Mouse (Mus musculus): ENCODE measurements around the gene Plcd1.

DNA sequence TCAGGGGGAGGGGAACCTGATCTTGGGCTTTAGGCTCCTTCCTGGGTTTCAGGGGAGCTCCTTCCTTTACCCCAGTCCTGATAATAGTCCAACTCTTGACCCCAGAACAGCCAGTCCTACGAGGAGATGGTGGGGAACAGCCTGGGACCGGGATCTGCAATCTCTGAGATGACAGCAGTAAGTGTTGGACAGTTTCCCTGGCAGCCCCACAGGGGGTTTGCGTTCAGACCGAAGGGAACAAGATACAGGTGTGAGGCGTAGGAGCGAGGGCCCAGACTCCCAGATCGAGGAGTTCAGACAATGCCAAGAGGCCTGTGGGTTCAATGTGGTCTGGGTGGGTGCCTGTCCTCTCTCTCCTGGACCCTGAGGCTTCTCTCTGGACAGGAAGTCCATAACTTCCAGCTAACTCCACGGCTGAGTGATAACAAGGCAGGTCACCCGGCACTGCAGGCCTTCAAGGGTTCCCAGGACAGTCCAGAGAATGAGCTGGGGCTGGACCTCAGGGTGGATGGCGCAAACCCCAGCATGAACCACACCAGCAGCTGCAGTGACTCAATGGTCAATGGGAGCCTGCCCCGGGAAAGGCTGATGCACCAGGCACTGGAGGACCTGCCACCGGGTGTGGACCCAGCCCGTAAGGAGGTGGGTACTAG is 23.0 kb downstream of the Plcd1 start:
- no peak for TF ChIP-seq CTCF (IDR thresholded peaks at IDR 0.05; ENCODE audit: low read depth)
- TF ChIP-seq EP300 (IDR thresholded peaks at IDR 0.05; ENCODE audit: low read depth) = no peak

Measured in liver, postnatal 0 days (tissue).